ENCODE assay signal across 23 mouse cellular contexts in genomic region chr11:113730879-113731278, GRCm38 (mm10). TPM values are rescaled to one million over a fixed set of nuclear protein-coding genes. Genes with fewer than 3 reads are reported as not detected.
A peak's percentile ranks its signal among the peaks of the same experiment; 100 is the strongest.
DNase-seq lines count a peak whose midpoint lies in the region; ATAC-seq and TF ChIP-seq lines count a peak whose summit lies in the region.
"Had no signal": no experiment of that assay in that cellular context is flagged by ENCODE, and none has a peak within 500 bp of the region (broad histone marks: within the 10 kb centered on the region; RNA-seq: fewer than 3 reads in every experiment).

No protein-coding gene starts in this region.

- H3K9ac ChIP-seq in hindbrain, postnatal 0 days (replicated peaks; ENCODE audit: low read length) = no peak overlapping the region
- H3K9ac ChIP-seq in midbrain, embryonic 11.5 days (ENCODE audit: low read length) = no peak overlapping the region
- H3K9ac ChIP-seq: embryonic facial prominence, embryonic 13.5 days; forebrain, postnatal 0 days; hindbrain, embryonic 13.5 days; liver, embryonic 14.5 days; stomach, embryonic 15.5 days had no signal

- H3K27me3 ChIP-seq in hindbrain, embryonic 10.5 days (ENCODE audit: insufficient read depth, poor library complexity, severe bottlenecking) = no peaks in the 10 kb centered on the region
- no peaks in the 10 kb centered on the region for H3K27me3 ChIP-seq in hindbrain, postnatal 0 days (ENCODE audit: insufficient read depth, low read length)
- H3K27me3 ChIP-seq in midbrain, embryonic 10.5 days (ENCODE audit: low read depth, poor library complexity, severe bottlenecking) = no peaks in the 10 kb centered on the region
- no peaks in the 10 kb centered on the region for H3K27me3 ChIP-seq in midbrain, embryonic 11.5 days (ENCODE audit: control insufficient read depth, insufficient read depth, low read length)
- H3K27me3 ChIP-seq: embryonic facial prominence, embryonic 13.5 days; hindbrain, embryonic 13.5 days; stomach, embryonic 15.5 days had no signal

- WGBS in hindbrain, embryonic 10.5 days = 76% methylated on average over 3 of the region's 3 CpGs
- WGBS in hindbrain, postnatal 0 days = 79% methylated on average over 3 of the region's 3 CpGs
- 68% methylated on average over 3 of the region's 3 CpGs for WGBS in midbrain, embryonic 10.5 days
- WGBS in midbrain, embryonic 11.5 days = 86% methylated on average over 3 of the region's 3 CpGs

- H3K9me3 ChIP-seq in hindbrain, embryonic 10.5 days = no peaks in the 10 kb centered on the region
- H3K9me3 ChIP-seq in hindbrain, postnatal 0 days (ENCODE audit: low read length) = no peaks in the 10 kb centered on the region
- H3K9me3 ChIP-seq in midbrain, embryonic 10.5 days (replicated peaks) = no peaks in the 10 kb centered on the region
- H3K9me3 ChIP-seq in midbrain, embryonic 11.5 days (ENCODE audit: control insufficient read depth, low read length) = no peaks in the 10 kb centered on the region
- H3K9me3 ChIP-seq: embryonic facial prominence, embryonic 13.5 days; hindbrain, embryonic 13.5 days; limb, embryonic 10.5 days; stomach, embryonic 15.5 days had no signal

- peaks cover 90% of the 10 kb centered on the region for H3K36me3 ChIP-seq in hindbrain, embryonic 10.5 days
- peaks cover 18% of the 10 kb centered on the region; the same call in 1 of the 2 replicates for H3K36me3 ChIP-seq in hindbrain, postnatal 0 days (ENCODE audit: insufficient read depth, low read length)
- peaks cover 58% of the 10 kb centered on the region for H3K36me3 ChIP-seq in midbrain, embryonic 10.5 days
- H3K36me3 ChIP-seq in midbrain, embryonic 11.5 days (ENCODE audit: control insufficient read depth, insufficient read depth, low read length) = peaks cover 30% of the 10 kb centered on the region

- no peak for TF ChIP-seq CTCF in hindbrain, postnatal 0 days (IDR thresholded peaks at IDR 0.05; ENCODE audit: low read depth)

- peaks cover 86% of the 10 kb centered on the region for H3K4me1 ChIP-seq in hindbrain, embryonic 10.5 days (replicated peaks)
- peaks cover 5% of the 10 kb centered on the region; the same call in 1 of the 2 replicates for H3K4me1 ChIP-seq in hindbrain, postnatal 0 days (ENCODE audit: insufficient read depth, low read length)
- peaks cover 50% of the 10 kb centered on the region for H3K4me1 ChIP-seq in midbrain, embryonic 10.5 days
- peaks cover 9% of the 10 kb centered on the region for H3K4me1 ChIP-seq in midbrain, embryonic 11.5 days (ENCODE audit: control insufficient read depth, insufficient read depth, low read length)

- H3K4me2 ChIP-seq in hindbrain, postnatal 0 days (ENCODE audit: low read depth, low read length) = no peak overlapping the region
- no peak overlapping the region for H3K4me2 ChIP-seq in midbrain, embryonic 11.5 days
- H3K4me2 ChIP-seq: embryonic facial prominence, embryonic 13.5 days; heart, embryonic 11.5 days; hindbrain, embryonic 13.5 days; stomach, embryonic 15.5 days had no signal

- no peak overlapping the region for H3K4me3 ChIP-seq in hindbrain, embryonic 10.5 days
- H3K4me3 ChIP-seq in hindbrain, postnatal 0 days (ENCODE audit: low read length) = no peak overlapping the region
- H3K4me3 ChIP-seq in midbrain, embryonic 10.5 days = no peak overlapping the region
- H3K4me3 ChIP-seq in midbrain, embryonic 11.5 days (ENCODE audit: low read depth, low read length) = no peak overlapping the region
- H3K4me3 ChIP-seq: embryonic facial prominence, embryonic 13.5 days; hindbrain, embryonic 13.5 days; left cerebral cortex, adult 2 months; limb, embryonic 10.5 days; stomach, embryonic 15.5 days had no signal

- H3K27ac ChIP-seq in hindbrain, embryonic 10.5 days = 0 out of 2 replicates have a peak overlapping the region, but pooled peaks have one; percentile 5
- no peak overlapping the region for H3K27ac ChIP-seq in hindbrain, postnatal 0 days
- H3K27ac ChIP-seq in midbrain, embryonic 10.5 days (replicated peaks) = 0 out of 2 replicates have a peak overlapping the region, but pooled peaks have one; percentile 6
- H3K27ac ChIP-seq in midbrain, embryonic 11.5 days (ENCODE audit: low read depth, low read length) = no peak overlapping the region
- H3K27ac ChIP-seq: hindbrain, embryonic 13.5 days; left cerebral cortex, adult 2 months; limb, embryonic 10.5 days; liver, embryonic 14.5 days had no signal

- no peak for ATAC-seq in hindbrain, postnatal 0 days
- ATAC-seq in midbrain, embryonic 11.5 days (ENCODE audit: low FRiP score) = no peak
- ATAC-seq: forebrain, postnatal 0 days had no signal

- no peak for DNase-seq in hindbrain, embryonic 10.5 days (ENCODE audit: low spot score)
- DNase-seq in hindbrain, postnatal 0 days (ENCODE audit: low spot score) = no peak
- peak; percentile 43 to 71 for DNase-seq in kidney, postnatal 25 days
- no peak for DNase-seq in kidney, adult 8-10 months
- no peak for DNase-seq in midbrain, embryonic 10.5 days (ENCODE audit: low spot score)
- no peak for DNase-seq in midbrain, embryonic 11.5 days (ENCODE audit: low spot score, missing footprints)
- DNase-seq in adrenal gland, adult 18-20 months (ENCODE audit: low spot score in 2 of 2) = no peak
- DNase-seq: adrenal gland, postnatal 14 days; cerebellum, adult 9-11 months; forebrain, postnatal 0 days; heart, postnatal 14 days; right cerebral cortex, postnatal 25 days; thymus, adult 18-20 months; thymus, postnatal 4 days had no signal

RNA-seq across cellular contexts. Expression of gene Cdc42ep4, which starts 20.8 kb away (rescaled TPM):
- polyA plus RNA-seq in hindbrain, embryonic 10.5 days (2016; fragmentation: Nextera tagmentation; extraction: Ambion mirVana) = 114 and 120 TPM in 2 replicates
- 104 and 116 TPM in 2 replicates for total RNA-seq in hindbrain, postnatal 0 days (2014; rRNA removed)
- 55.7 and 56.4 TPM in 2 replicates for polyA plus RNA-seq in hindbrain, postnatal 0 days (2015; fragmentation: Nextera tagmentation; extraction: Ambion mirVana)
- polyA plus RNA-seq in midbrain, embryonic 10.5 days (2016; fragmentation: Nextera tagmentation; extraction: Ambion mirVana) = 91.4 and 105 TPM in 2 replicates
- polyA plus RNA-seq in midbrain, embryonic 11.5 days (2014; fragmentation: Nextera tagmentation; extraction: Ambion mirVana) = 54.6 and 60.4 TPM in 2 replicates
- total RNA-seq in adrenal gland, adult 18-20 months (2021) = 100 to 1,000 TPM in 1 of 2 experiments, 10 to 100 TPM in 1; 70.0 to 160 TPM

RNA-seq across cellular contexts. Expression of gene Cpsf4l, which starts 21.1 kb away (rescaled TPM):
- 0.47 and 1.1 TPM in 2 replicates for polyA plus RNA-seq in hindbrain, embryonic 10.5 days (2016; fragmentation: Nextera tagmentation; extraction: Ambion mirVana)
- total RNA-seq in hindbrain, postnatal 0 days (2014; rRNA removed) = not detected in 2 replicates
- 0.19 and 0.25 TPM in 2 replicates for polyA plus RNA-seq in hindbrain, postnatal 0 days (2015; fragmentation: Nextera tagmentation; extraction: Ambion mirVana)
- polyA plus RNA-seq in midbrain, embryonic 10.5 days (2016; fragmentation: Nextera tagmentation; extraction: Ambion mirVana) = 0.37 and 0.51 TPM in 2 replicates
- polyA plus RNA-seq in midbrain, embryonic 11.5 days (2014; fragmentation: Nextera tagmentation; extraction: Ambion mirVana) = 0.30 and 0.57 TPM in 2 replicates
- under 1 TPM; 0.30 to 0.38 TPM for total RNA-seq in adrenal gland, adult 18-20 months (2021)
- total RNA-seq: forebrain, postnatal 0 days; left cerebral cortex, adult 2 months; megakaryocyte-erythroid progenitor cell, adult 5-6 weeks; neutrophil, adult 5-6 weeks had no signal

RNA-seq across cellular contexts. Expression of gene D11Wsu47e, which starts 46.7 kb away (rescaled TPM):
- 25.8 and 27.3 TPM in 2 replicates for polyA plus RNA-seq in hindbrain, embryonic 10.5 days (2016; fragmentation: Nextera tagmentation; extraction: Ambion mirVana)
- total RNA-seq in hindbrain, postnatal 0 days (2014; rRNA removed) = 17.7 and 32.4 TPM in 2 replicates
- polyA plus RNA-seq in hindbrain, postnatal 0 days (2015; fragmentation: Nextera tagmentation; extraction: Ambion mirVana) = 19.7 and 22.5 TPM in 2 replicates
- 25.0 and 26.4 TPM in 2 replicates for polyA plus RNA-seq in midbrain, embryonic 10.5 days (2016; fragmentation: Nextera tagmentation; extraction: Ambion mirVana)
- 23.3 and 23.4 TPM in 2 replicates for polyA plus RNA-seq in midbrain, embryonic 11.5 days (2014; fragmentation: Nextera tagmentation; extraction: Ambion mirVana)
- total RNA-seq in adrenal gland, adult 18-20 months (2021) = 10 to 100 TPM; 14.3 to 17.1 TPM

RNA-seq across cellular contexts. Expression of gene Fam104a, which starts 46.9 kb away (rescaled TPM):
- polyA plus RNA-seq in hindbrain, embryonic 10.5 days (2016; fragmentation: Nextera tagmentation; extraction: Ambion mirVana) = 58.8 TPM in 2 replicates
- 29.5 and 36.8 TPM in 2 replicates for total RNA-seq in hindbrain, postnatal 0 days (2014; rRNA removed)
- 50.6 and 51.5 TPM in 2 replicates for polyA plus RNA-seq in hindbrain, postnatal 0 days (2015; fragmentation: Nextera tagmentation; extraction: Ambion mirVana)
- polyA plus RNA-seq in midbrain, embryonic 10.5 days (2016; fragmentation: Nextera tagmentation; extraction: Ambion mirVana) = 60.5 and 60.9 TPM in 2 replicates
- polyA plus RNA-seq in midbrain, embryonic 11.5 days (2014; fragmentation: Nextera tagmentation; extraction: Ambion mirVana) = 50.9 and 54.6 TPM in 2 replicates
- 10 to 100 TPM; 32.9 to 36.0 TPM for total RNA-seq in adrenal gland, adult 18-20 months (2021)

Comparison
In these comparisons a context has a peak if more than half of its experiments do, and no peak if none do; other contexts are left out.
1. DNase-seq: peak in kidney, postnatal 25 days (2 of 2); none in hindbrain, embryonic 10.5 days (single experiment), hindbrain, postnatal 0 days (single experiment), kidney, adult 8-10 months (0 of 2), midbrain, embryonic 10.5 days (single experiment), midbrain, embryonic 11.5 days (single experiment) and adrenal gland, adult 18-20 months (0 of 2).
2. H3K27ac ChIP-seq: peak in hindbrain, embryonic 10.5 days (single experiment) and midbrain, embryonic 10.5 days (single experiment); none in hindbrain, postnatal 0 days (single experiment) and midbrain, embryonic 11.5 days (single experiment).